Mouse (Mus musculus) fat pad, adult 2 months (tissue): ENCODE results near the gene Flnb.
A peak's percentile ranks its signal among the peaks of the same experiment; 100 is the strongest.

Experiments
- DNase-seq: peaks from one replicate; pipeline ENCODE4 v3.0.0-alpha.2; 2011; ENCODE audit warnings: low read depth, low spot score; ENCODE audit errors: extremely low read depth

Flnb gene

GRCm38 (mm10) chr14:7862226-7862625 lies 44.5 kb downstream of the Flnb start:
- DNase-seq, result no peak

DNA sequence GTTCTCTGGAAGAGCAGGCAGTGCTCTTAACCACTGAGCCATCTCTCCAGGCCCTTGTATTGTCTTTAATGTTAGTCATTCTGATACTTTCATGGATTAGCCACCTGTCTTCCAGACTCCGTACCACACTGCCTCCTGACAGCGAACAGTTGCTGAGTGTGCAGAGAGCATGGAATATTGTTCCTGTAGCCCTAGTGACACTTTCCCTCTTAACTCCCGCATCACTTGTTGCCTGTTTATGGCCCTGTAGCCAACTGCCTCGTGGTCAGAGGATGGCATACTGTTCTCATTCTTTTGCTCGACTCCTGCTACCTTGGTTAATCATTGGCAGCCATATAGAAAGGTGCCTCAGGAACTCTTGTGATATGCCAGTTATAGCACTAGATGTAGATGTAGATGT lies 45.4 kb downstream of the Flnb start:
- no peak for DNase-seq

DNA sequence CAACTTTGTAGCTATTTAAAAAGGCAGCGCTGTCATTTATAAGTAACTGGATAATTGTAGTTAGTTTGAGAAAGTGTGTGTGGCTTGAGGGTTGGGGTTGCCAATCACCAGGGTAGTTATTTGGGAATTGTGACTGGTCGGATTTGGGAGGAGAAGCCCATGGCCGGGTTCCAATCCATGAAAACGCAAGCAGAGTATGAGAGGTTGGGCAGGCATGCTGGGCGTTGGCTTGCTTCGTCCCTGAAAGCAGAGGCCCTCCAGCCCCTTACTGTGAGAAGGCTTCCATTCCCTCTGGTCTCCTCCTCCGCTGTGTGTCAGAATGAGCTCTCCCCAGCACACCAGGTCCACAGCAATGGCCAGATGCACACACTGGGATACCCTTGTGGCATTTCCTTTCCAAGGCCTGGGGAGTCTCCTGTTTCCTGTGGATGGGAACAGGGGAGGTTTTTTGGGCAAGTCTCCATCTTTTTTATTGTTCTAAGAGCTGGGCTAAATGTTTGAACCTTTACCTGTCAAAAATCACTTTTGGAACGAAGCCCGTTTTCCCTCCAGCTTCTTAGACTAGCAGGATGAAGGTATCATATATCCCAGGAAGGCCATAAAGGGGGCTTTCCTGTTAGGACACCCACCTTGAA lies 46.2 kb downstream of the Flnb start:
- DNase-seq, result no peak

- DNase-seq, result no peak
These were observed 46.7 kb downstream of the Flnb start for GRCm38 (mm10) chr14:7864506-7864899.

DNA sequence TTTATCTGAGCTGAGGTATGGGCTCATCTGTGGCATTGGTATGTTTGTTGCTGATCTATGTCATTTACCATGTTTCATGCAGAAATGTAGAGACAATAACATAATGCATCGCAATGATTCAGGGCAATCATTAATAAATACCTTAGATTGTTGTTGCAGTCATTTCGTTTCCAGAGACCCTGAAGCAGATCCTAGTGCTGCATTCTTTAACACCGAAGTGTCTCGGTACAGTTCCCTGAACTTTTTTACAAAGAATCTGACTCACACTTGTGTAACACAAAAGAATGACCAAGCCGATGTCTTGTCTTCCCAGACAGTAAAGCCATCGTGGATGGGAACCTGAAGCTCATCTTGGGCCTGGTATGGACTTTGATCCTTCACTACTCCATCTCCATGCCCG lies 49.5 kb downstream of the Flnb start:
- DNase-seq, result no peak

DNA sequence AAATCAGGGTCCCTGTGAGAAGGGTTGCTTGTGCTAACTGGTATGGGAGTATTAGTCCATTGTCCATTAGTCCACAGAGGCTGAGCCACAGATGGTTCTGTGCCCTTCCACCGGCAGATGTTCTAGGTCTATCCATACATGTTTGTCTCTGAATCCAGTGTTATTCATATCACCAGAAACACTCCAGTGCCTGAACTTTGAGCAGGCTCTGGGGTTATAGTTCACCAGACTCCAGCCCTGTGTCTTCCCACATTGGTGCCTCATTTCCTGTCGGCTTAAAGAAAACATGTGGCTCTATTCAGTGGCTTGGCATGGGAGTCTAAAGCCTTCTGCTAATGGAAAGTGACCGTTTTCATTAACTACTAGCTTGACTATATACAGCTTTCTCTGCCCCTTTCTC lies 50.1 kb downstream of the Flnb start:
- no peak for DNase-seq

- no peak for DNase-seq
These were observed 52.0 kb downstream of the Flnb start for GRCm38 (mm10) chr14:7869796-7870195.

GRCm38 (mm10) chr14:7873552-7873951 lies 55.8 kb downstream of the Flnb start:
- no peak for DNase-seq

GRCm38 (mm10) chr14:7874495-7874894 lies 56.7 kb downstream of the Flnb start:
- no peak for DNase-seq

- no peak for DNase-seq
These were observed 60.2 kb downstream of the Flnb start for GRCm38 (mm10) chr14:7877957-7878356.

DNA sequence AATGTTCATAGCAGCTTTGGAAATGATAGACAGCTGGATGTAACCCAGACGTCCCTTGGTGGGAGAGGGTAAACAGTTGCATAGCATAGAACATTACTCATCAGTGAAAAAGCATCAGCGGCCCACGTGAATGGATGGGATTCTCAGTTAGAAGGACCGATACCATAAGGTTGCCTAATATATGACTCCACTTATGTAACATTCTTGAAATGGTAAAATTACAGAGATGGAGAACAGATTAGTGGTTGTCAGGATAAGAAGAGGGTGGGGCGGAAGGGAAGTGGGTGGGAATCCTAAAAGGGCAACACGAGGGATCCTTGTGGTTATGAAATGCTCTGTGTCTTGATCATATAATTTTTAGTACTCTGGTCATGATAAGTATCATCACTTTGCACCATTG lies 62.6 kb downstream of the Flnb start:
- DNase-seq, result no peak

DNA sequence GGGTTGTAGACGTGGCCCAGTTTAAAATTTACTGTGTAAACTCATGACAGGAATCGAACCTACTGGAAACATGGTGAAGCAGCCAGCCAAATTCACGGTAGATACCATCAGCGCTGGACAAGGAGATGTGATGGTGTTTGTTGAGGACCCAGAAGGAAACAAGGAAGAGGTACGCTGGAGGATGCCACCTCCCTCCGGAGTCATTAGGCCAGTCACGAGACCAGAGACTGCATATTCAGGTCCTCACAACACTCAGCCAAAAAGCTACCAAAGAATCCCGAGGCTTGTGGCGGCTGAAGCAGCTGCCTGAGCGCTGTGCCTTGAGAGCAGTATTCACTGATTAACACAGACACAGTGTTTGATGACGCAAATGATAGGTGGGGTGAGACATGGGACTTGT lies 63.8 kb downstream of the Flnb start:
- no peak for DNase-seq

- DNase-seq, result no peak
These were observed 64.3 kb downstream of the Flnb start for GRCm38 (mm10) chr14:7882050-7882449.

DNA sequence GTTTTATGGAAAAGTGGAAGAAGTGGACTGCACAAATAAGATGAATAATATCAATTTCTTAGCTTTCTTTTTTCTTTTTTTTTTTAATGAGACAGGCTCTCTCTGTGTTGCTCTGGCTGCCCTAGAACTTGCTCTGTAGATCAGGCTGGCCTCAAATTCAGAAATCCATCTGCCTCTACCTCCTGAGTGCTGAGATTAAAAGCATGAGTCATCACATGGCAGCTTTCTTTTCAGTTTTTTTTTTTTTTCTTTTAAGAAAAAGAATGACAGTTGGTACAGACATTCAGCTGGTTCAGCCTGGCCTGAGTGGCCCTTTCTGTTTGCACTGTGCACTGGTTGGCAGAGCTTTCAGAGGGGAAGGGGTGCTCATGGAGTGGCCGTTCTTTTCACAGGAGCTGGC lies 66.4 kb downstream of the Flnb start:
- DNase-seq, result no peak

DNA sequence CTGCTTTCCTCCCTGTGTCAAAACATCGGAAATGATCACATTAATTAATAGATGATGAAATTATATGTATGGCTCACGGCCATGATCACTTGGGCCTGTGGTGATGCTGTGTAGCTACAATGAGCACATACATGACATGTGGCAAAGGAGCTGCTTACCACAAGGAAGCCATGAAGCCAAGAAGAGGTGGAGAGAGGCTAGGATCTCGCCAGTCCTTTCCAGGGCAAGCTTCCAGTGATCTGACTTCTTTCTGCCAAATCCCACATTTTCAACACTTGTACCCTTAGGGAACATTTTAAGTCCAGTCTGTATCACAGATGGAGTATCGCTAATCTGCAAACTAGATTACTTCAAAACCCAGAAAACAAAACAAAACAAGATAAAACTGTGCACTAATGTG lies 67.1 kb downstream of the Flnb start:
- DNase-seq, result no peak

DNA sequence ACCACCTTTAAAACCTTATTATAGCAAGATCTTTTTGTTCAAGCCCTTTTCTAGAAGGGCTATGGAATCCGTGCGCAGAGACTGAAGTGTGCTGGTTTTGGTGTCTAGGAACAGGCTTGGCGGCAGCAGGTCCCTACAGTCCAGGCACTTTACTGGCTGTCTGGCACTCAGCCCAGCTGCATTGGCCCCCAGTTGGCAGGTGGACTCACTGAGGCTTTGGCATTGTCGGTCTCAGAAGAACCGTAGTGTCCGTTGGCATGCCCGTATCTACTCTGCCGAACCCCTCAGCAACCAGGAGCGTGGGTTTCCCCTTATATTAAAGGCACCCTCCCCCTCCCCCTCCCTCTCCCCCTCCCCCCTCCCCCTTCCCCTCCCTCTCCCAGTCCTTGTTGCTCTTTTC lies 67.8 kb downstream of the Flnb start:
- DNase-seq, result no peak

GRCm38 (mm10) chr14:7886008-7886407 lies 68.3 kb downstream of the Flnb start:
- DNase-seq, result peak; percentile 93

DNA sequence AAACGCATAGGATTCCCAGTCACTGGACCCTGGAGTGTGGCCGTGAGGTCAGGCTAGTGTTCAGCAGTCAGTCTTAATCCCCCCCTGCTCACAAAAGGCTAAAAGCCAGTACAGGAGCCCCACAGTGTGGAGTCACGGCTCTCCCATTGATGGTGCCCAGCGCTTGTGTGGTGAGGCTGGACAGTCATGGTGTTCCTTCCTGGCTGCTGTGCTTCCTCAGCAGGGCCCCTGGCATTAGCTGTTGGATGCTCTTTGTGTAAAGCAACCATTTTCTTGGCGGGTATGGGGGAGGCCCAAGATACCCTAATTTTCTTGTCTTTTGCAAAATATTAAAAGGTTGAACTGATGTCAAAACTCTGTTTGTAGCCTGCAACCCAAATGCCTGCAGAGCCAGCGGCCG lies 69.4 kb downstream of the Flnb start:
- DNase-seq, result no peak

- DNase-seq, result no peak
These were observed 70.5 kb downstream of the Flnb start for GRCm38 (mm10) chr14:7888294-7888693.

DNA sequence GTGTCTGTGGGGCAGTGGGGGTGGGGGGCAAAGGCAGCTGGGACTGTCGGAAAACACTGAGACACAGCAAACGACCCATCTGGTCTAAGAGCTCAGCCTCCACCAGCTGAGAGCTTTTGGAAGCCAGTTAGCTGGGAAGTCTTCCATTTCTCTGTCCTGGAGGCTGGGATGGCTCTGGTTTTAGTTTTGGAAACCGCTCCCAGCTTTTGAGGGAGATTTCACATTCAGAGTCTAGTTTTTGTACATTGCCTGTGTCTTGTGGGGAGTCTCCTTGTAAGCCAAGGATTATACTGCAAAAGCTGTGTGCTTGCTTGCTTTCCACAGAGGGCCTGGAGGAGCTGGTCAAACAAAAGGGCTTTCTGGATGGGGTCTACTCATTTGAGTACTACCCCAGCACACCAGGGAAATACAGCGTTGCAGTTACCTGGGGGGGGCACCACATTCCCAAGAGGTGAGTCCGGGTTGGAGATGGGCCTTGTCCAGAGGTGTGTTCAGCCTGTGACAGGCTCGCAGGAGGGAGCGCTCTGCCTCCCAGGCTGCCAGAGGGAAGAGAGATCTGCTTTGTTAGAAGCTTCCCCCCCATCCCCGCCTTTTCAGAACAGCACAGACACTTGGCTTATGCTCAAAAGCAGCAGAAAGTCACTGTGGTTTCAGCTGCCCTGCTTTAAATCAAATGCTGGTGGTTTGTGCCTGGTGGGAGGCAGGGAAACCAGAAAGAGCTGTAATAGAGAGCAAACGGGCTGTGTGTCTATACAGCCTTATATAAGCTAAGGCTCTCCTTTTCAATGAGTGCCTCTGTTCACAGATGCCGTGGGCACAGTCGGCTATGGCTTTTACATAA lies 71.3 kb downstream of the Flnb start:
- DNase-seq, result no peak

GRCm38 (mm10) chr14:7889834-7890233 lies 72.1 kb downstream of the Flnb start:
- DNase-seq, result no peak

- no peak for DNase-seq
These were observed 73.6 kb downstream of the Flnb start for GRCm38 (mm10) chr14:7891401-7891800.

DNA sequence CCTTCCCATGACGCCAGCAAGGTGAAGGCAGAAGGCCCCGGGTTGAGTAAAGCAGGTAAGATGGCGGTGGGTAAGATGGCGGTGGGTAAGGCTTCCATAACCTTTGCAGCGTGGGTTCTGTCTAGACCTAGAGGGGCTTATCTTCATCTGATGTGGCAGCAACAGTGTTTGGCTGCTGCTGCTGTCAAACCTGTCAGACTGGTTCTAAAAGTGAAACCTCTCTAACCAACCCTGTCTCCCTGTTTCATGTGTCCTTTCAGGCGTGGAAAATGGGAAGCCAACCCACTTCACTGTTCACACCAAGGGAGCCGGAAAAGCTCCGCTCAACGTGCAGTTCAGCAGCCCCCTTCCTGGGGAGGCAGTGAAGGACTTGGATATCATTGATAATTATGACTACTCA lies 78.4 kb downstream of the Flnb start:
- no peak for DNase-seq
